Mouse (Mus musculus) lung, embryonic 16.5 days (tissue): ENCODE measurements at regions not wholly inside any gene's neighbourhood (a gene's known extent, or its start where the extent isn't known, plus 50 kb on each side); places are given as distances from the start of the nearest gene placed in this dataset.
A peak's percentile ranks its signal among the peaks of the same experiment; 100 is the strongest.
"Not testable (repeated sequence)": the region's sequence is repeated elsewhere in the genome, so short reads cannot be mapped to it uniquely, and the experiment has no call there.

ENCODE experiments used
- ATAC-seq: fragments of 200-750 bp; cut with Nextera tagmentation; 2 replicates; pipeline ENCODE4 v1.8.0; 2017; ENCODE audit warnings: low read depth, mild to moderate bottlenecking, moderate library complexity
- H3K27ac ChIP-seq: fragments of 300-500 bp; sonication (generic); 2 replicates; pipeline ENCODE4 v1.5.1; 2014; ENCODE audit warnings: mild to moderate bottlenecking, control low read depth, low read length
- H3K27me3 ChIP-seq: fragments of 300-500 bp; sonication (generic); 2 replicates; pipeline ENCODE4 v1.6.1; 2014; ENCODE audit warnings: low read depth, low read length, mixed read lengths; ENCODE audit not compliant: control insufficient read depth, insufficient read depth
- H3K36me3 ChIP-seq: fragments of 300-500 bp; sonication (generic); 2 replicates; pipeline ENCODE4 v1.6.1; 2014; ENCODE audit warnings: low read length; ENCODE audit not compliant: control insufficient read depth, insufficient read depth
- H3K4me1 ChIP-seq: fragments of 300-500 bp; sonication (generic); replicated peaks from 2 replicates; pipeline ENCODE4 v1.6.1; 2014; ENCODE audit warnings: low read length, mixed read lengths; ENCODE audit not compliant: control insufficient read depth, insufficient read depth
- H3K4me2 ChIP-seq: fragments of 300-500 bp; sonication (generic); 2 replicates; pipeline ENCODE4 v1.6.1; 2014; ENCODE audit warnings: low read depth, low read length, control low read depth
- H3K4me3 ChIP-seq: fragments of 300-500 bp; sonication (generic); 2 replicates; pipeline ENCODE4 v1.5.1; 2014; ENCODE audit warnings: mild to moderate bottlenecking, low read length, control low read depth
- H3K9ac ChIP-seq: fragments of 300-500 bp; sonication (generic); 2 replicates; pipeline ENCODE4 v1.6.1; 2014; ENCODE audit warnings: low read length, control low read depth
- H3K9me3 ChIP-seq: fragments of 300-500 bp; sonication (generic); 2 replicates; pipeline ENCODE4 v1.6.1; 2016; ENCODE audit warnings: low read length; ENCODE audit not compliant: control insufficient read depth
- WGBS: fragments of 180-500 bp; shearing (Covaris S2); extraction: QIAGEN DNeasy Blood & Tissue Kit; methylation state at CpG from one replicate; pipeline ENCODE4 v1.1.7; 2014; 5-methylcytosine and 5-hydroxymethylcytosine counted together

DNA sequence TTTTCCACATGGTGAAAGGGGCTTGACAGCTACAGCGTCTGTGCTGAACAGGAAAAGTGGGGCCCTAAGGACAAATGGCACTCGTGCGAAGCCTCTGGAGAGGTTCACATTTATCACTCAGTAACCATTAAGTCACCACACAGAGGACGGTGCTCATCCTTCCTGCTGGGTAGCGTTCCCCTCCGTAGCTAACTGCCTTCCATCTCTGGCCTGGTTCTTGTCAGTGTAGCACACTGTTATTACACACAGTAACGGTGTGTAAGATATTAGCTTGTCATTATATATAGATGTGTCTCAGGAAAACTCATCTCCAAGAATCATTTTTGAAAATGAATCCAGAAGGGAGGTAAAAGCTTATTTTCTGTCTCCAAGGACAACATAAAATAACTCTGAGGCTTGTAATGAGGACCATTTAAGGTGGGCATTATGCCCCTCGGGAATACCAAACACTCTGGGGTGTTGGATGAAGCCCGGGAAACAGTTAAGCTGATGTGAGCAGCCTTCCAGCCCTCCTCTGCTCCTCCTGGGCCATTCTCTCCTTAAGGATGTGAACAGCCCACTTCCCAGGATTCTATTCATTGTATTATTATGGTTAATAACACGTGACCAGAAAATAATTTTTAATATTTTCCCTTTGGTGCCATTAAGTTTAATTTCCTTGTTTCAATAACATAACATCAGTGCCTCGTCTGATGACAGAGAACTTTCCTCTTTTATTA lies 222.7 kb upstream of the Arid2 start:
- H3K4me2 ChIP-seq, result no peak overlapping the region
- no peaks in the 10 kb centered on the region for H3K9me3 ChIP-seq
- no peaks in the 10 kb centered on the region for H3K36me3 ChIP-seq
- H3K27ac ChIP-seq, result no peak overlapping the region
- no peak overlapping the region for H3K4me3 ChIP-seq
- WGBS, result 66% methylated on average over 11 of the region's 11 CpGs
- H3K9ac ChIP-seq, result no peak overlapping the region
- no peaks in the 10 kb centered on the region for H3K4me1 ChIP-seq
- ATAC-seq, result no peak
- no peaks in the 10 kb centered on the region for H3K27me3 ChIP-seq

DNA sequence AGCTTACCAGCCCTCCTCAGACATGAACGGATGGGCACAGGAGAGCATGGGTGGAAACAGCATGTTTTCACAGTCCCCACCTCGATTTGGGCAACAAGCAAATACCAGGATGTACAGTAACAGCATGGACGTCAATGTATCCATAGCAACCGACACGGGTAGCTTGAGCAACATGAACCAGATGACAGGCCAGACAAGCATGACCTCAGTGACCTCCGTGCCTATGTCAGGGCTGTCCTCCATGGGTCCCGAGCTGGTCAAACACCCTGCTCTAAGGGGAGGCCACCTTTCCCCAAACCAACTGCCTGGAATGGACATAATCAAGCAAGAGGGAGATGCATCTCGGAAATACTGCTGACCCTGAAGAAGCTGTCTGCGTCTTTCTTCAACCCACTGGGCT lies 211.7 kb upstream of the Arid2 start:
- Histone ChIP-seq H3K27ac (no peak overlapping the region), H3K36me3 (no peaks in the 10 kb centered on the region), H3K4me3 (no peak overlapping the region), H3K9me3 (no peaks in the 10 kb centered on the region), H3K4me1 (peaks cover 3% of the 10 kb centered on the region; the same call in 1 of the 2 replicates), H3K4me2 (no peak overlapping the region), H3K27me3 (no peaks in the 10 kb centered on the region), H3K9ac (no peak overlapping the region)
- 75% methylated on average over 9 of the region's 9 CpGs for WGBS
- no peak for ATAC-seq

DNA sequence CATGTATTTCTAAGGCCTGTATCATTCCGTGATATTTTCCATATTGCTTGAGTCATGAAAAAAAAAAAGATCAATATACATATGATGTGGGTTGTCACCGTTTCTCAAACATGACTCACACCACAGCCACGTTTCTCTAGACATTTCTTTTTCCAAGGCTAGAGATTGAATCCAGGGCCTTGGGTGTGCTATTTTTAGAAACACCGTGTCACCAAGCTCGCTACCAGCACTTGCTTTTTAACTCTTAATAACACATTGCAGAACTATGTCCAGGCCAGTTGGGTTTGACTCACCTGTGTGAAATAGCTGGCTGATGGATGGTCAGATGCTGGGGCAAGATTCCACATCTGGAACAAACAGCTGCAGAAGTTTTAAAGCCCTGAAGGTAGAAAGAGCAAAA lies 209.6 kb upstream of the Arid2 start:
- Histone ChIP-seq H3K9ac (no peak overlapping the region), H3K4me3 (no peak overlapping the region), H3K9me3 (no peaks in the 10 kb centered on the region), H3K27ac (no peak overlapping the region), H3K4me2 (no peak overlapping the region), H3K4me1 (peaks cover 3% of the 10 kb centered on the region; the same call in 1 of the 2 replicates), H3K27me3 (no peaks in the 10 kb centered on the region), H3K36me3 (no peaks in the 10 kb centered on the region)
- 27% methylated on average over 5 of the region's 5 CpGs for WGBS
- ATAC-seq, result no peak

GRCm38 (mm10) chr15:96078580-96078979 lies 208.7 kb upstream of the Arid2 start:
- Histone ChIP-seq H3K9me3 (no peaks in the 10 kb centered on the region), H3K27me3 (no peaks in the 10 kb centered on the region), H3K4me1 (peaks cover 3% of the 10 kb centered on the region; the same call in 1 of the 2 replicates), H3K27ac (no peak overlapping the region), H3K4me3 (no peak overlapping the region), H3K36me3 (no peaks in the 10 kb centered on the region), H3K4me2 (no peak overlapping the region), H3K9ac (no peak overlapping the region)
- WGBS, result 22% methylated on average over 2 of the region's 2 CpGs
- ATAC-seq, result peak; percentile 62

DNA sequence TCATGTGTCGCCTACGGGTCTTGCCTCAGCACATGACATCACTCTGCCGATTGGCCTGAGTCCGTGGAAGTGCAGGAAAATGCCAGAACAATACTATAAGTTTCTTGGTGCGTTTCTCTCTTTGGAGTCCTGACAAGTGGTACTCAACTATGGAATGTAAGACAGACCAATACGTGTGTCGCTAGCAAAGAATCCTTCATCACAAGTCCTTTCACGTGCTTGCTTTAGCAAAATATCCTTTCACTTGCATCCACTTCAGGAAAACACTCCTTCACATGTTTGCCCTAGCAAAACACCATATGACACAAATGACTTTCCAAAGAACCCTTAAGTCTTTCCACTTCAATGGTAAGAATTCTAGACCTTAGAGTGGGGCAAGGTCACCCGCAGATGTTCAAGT lies 197.6 kb upstream of the Arid2 start:
- no peaks in the 10 kb centered on the region for H3K27me3 ChIP-seq
- H3K27ac ChIP-seq, result no peak overlapping the region
- no peaks in the 10 kb centered on the region for H3K4me1 ChIP-seq
- H3K36me3 ChIP-seq, result no peaks in the 10 kb centered on the region
- no peak overlapping the region for H3K9ac ChIP-seq
- peak; percentile 57 for ATAC-seq
- WGBS, result 66% methylated on average over 9 of the region's 9 CpGs
- H3K4me3 ChIP-seq, result no peak overlapping the region
- H3K9me3 ChIP-seq, result no peaks in the 10 kb centered on the region
- H3K4me2 ChIP-seq, result no peak overlapping the region

DNA sequence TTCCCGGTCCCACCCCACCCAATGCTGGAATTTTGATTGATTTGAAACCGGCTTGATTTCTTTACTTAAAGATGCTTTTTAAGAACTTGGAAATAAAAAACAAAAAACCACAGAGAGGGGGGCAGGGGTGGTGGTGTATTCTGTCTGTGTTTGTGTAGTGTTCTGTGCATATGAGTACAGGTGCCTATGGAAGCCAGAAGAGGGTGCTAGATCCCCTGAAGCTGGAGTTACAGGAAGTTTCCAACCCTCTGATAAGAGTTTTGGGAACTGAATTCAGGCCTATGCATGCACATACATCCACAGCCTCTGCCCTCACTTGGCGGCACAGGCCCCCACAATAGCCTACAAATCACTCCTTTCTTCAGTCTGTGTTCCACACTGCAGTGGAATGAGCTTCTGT lies 190.9 kb upstream of the Arid2 start:
- H3K4me3 ChIP-seq, result no peak overlapping the region
- H3K9ac ChIP-seq, result no peak overlapping the region
- WGBS, result 77% methylated on average over 3 of the region's 3 CpGs
- H3K4me2 ChIP-seq, result no peak overlapping the region
- H3K9me3 ChIP-seq, result no peaks in the 10 kb centered on the region
- 0 out of 2 replicates have a peak, but pooled peaks cover 3% of the 10 kb centered on the region for H3K4me1 ChIP-seq
- no peak overlapping the region for H3K27ac ChIP-seq
- H3K36me3 ChIP-seq, result no peaks in the 10 kb centered on the region
- ATAC-seq, result no peak
- no peaks in the 10 kb centered on the region for H3K27me3 ChIP-seq

DNA sequence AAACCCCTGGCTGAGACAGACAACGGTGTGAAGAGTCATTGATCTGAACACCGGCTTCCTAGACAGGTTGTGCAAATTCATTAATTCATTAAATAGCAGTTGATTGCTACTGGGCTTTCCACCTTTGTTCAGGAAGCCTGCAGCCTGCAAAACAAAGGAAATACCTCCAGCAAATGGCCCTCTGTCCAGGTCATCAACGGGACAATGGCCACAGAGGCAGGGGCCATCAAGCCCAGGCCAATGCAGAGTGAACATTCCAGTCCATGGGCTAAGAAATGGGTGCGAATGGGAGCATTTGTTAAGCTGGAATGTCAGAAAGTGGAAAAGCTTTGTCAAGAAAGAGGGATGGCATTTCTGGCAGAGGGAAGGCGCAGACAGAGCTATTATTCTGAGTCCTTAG lies 188.5 kb upstream of the Arid2 start:
- no peaks in the 10 kb centered on the region for H3K9me3 ChIP-seq
- H3K27me3 ChIP-seq, result no peaks in the 10 kb centered on the region
- H3K36me3 ChIP-seq, result no peaks in the 10 kb centered on the region
- no peak overlapping the region for H3K4me2 ChIP-seq
- WGBS, result 74% methylated on average over 5 of the region's 5 CpGs
- no peak overlapping the region for H3K27ac ChIP-seq
- no peak for ATAC-seq
- 0 out of 2 replicates have a peak, but pooled peaks cover 3% of the 10 kb centered on the region for H3K4me1 ChIP-seq
- no peak overlapping the region for H3K9ac ChIP-seq
- no peak overlapping the region for H3K4me3 ChIP-seq

- peak overlapping the region; percentile 16; the same call in 1 of the 2 replicates for H3K27ac ChIP-seq
- H3K4me2 ChIP-seq, H3K4me3 ChIP-seq, H3K9ac ChIP-seq, H3K4me1 ChIP-seq, H3K27me3 ChIP-seq, H3K9me3 ChIP-seq, H3K36me3 ChIP-seq: not testable (repeated sequence)
- peak; percentile 54 for ATAC-seq
- WGBS, result 42% methylated on average over 11 of the region's 13 CpGs
Observed at GRCm38 (mm10) chr15:96099844-96100640, 187.3 kb upstream of the Arid2 start.

- H3K4me1 ChIP-seq, result 0 out of 2 replicates have a peak, but pooled peaks cover 3% of the 10 kb centered on the region
- H3K27ac ChIP-seq, result no peak overlapping the region
- H3K36me3 ChIP-seq, result no peaks in the 10 kb centered on the region
- no peak overlapping the region for H3K4me3 ChIP-seq
- WGBS, result 31% methylated on average over 6 of the region's 6 CpGs
- peak; percentile 81 for ATAC-seq
- H3K9me3 ChIP-seq, result no peaks in the 10 kb centered on the region
- H3K4me2 ChIP-seq, result no peak overlapping the region
- H3K9ac ChIP-seq, result no peak overlapping the region
- no peaks in the 10 kb centered on the region for H3K27me3 ChIP-seq
Observed at GRCm38 (mm10) chr15:96103737-96104136, 183.6 kb upstream of the Arid2 start.
